In genomic region chr14:40966392-40966861, GRCm38 (mm10) we compare ENCODE assay signal across 8 mouse cellular contexts. TPM values are rescaled to one million over a fixed set of nuclear protein-coding genes. Genes with fewer than 3 reads are reported as not detected.
DNase-seq lines count a peak whose midpoint lies in the region; ATAC-seq and TF ChIP-seq lines count a peak whose summit lies in the region.

Gene Tspan14 (minus strand): TSS chr14:40966807.

- H3K27me3 ChIP-seq in limb, embryonic 14.5 days (ENCODE audit: control insufficient read depth, insufficient read depth, low read length): no peaks in the 10 kb centered on the region
- H3K27me3 ChIP-seq in small intestine, adult 2 months (ENCODE audit: control insufficient read depth, insufficient read depth, low read length): no peaks in the 10 kb centered on the region

- no peaks in the 10 kb centered on the region for H3K36me3 ChIP-seq in limb, embryonic 14.5 days (ENCODE audit: control insufficient read depth, insufficient read depth, low read length)
- no peaks in the 10 kb centered on the region for H3K36me3 ChIP-seq in small intestine, adult 2 months (ENCODE audit: control insufficient read depth, insufficient read depth, low read length)

- no peak for TF ChIP-seq CTCF in small intestine, adult 2 months (IDR thresholded peaks at IDR 0.05; ENCODE audit: extremely low read depth, insufficient read length, insufficient replicate concordance, low read depth, low read length)

- no peak for DNase-seq in gastrocnemius, adult 18-20 months (ENCODE audit: low spot score)
- DNase-seq in gastrocnemius, adult 8-10 months (ENCODE audit: low spot score in 2 of 2): no peak
- peak; percentile 57 to 62 for DNase-seq in CD8-positive naive resting alpha-beta T cell, adult 2 months (ENCODE audit: low read depth in 2 of 2, low spot score in 2 of 2)
- DNase-seq in heart, postnatal 4 days: no peak
- no peak for DNase-seq in limb, embryonic 14.5 days (ENCODE audit: low spot score)
- no peak for DNase-seq in cerebellum, adult 11-12 months

- H3K4me1 ChIP-seq in limb, embryonic 14.5 days (ENCODE audit: control insufficient read depth, insufficient read depth, low read length): peaks cover 30% of the 10 kb centered on the region
- H3K4me1 ChIP-seq in small intestine, adult 2 months (ENCODE audit: control insufficient read depth, insufficient read depth, insufficient read length, low read length): peaks cover 32% of the 10 kb centered on the region

- WGBS in limb, embryonic 14.5 days: 0% methylated on average over 10 of the region's 54 CpGs
- WGBS in small intestine, adult 2 months: under 1% methylated on average over 54 of the region's 54 CpGs

- H3K9me3 ChIP-seq in limb, embryonic 14.5 days (ENCODE audit: control insufficient read depth, low read length): no peaks in the 10 kb centered on the region

- peak within 1 kb of the TSS; percentile 84 for H3K4me3 ChIP-seq in limb, embryonic 14.5 days (replicated peaks; ENCODE audit: low read length)
- peak within 1 kb of the TSS; percentile 95 for H3K4me3 ChIP-seq in small intestine, adult 2 months (ENCODE audit: low read depth, low read length)

- peak within 1 kb of the TSS; percentile 84 for H3K27ac ChIP-seq in limb, embryonic 14.5 days (replicated peaks; ENCODE audit: low read depth, low read length)
- H3K27ac ChIP-seq in small intestine, adult 2 months (ENCODE audit: insufficient read depth, low read depth, low read length): peak within 1 kb of the TSS; percentile 92

- ATAC-seq in erythroid progenitor cell, adult 5-6 weeks (replicated peaks; ENCODE audit: low FRiP score, poor library complexity, severe bottlenecking): peak; percentile 5; the same call in 1 of the 2 replicates
- peak; percentile 54 for ATAC-seq in limb, embryonic 14.5 days (ENCODE audit: low FRiP score, low read depth)

- 0 out of 2 replicates have a peak, but pooled peaks have one; percentile 48 for TF ChIP-seq POLR2A in limb, embryonic 14.5 days (IDR thresholded peaks at IDR 0.05; ENCODE audit: borderline replicate concordance, extremely low read depth, insufficient read depth, insufficient read length)
- peak; percentile 91 for TF ChIP-seq POLR2A in small intestine, adult 2 months (IDR thresholded peaks at IDR 0.05; ENCODE audit: low read depth, low read length)

- H3K9ac ChIP-seq in limb, embryonic 14.5 days (ENCODE audit: low read depth, low read length, severe bottlenecking): peak within 1 kb of the TSS; percentile 92

- peak within 1 kb of the TSS; percentile 76 for H3K4me2 ChIP-seq in limb, embryonic 14.5 days (replicated peaks; ENCODE audit: low read depth, low read length, severe bottlenecking)

RNA-seq across cellular contexts. Expression of gene Tspan14, which starts in this region (rescaled TPM):
- total RNA-seq in gastrocnemius, adult 18-20 months (2021): 10 to 100 TPM; 10.6 to 13.1 TPM
- 10 to 100 TPM in 2 of 4 experiments, 1 to 10 TPM in 2; 8.9 to 11.6 (median 10.3) TPM for total RNA-seq in gastrocnemius, adult 8-10 months (2022)
- total RNA-seq in erythroid progenitor cell, adult 5-6 weeks (2015; ENCODE audit: low replicate concordance): 8.8 and 13.3 TPM in 2 replicates
- 4.4 and 7.9 TPM in 2 replicates for total RNA-seq in erythroid progenitor cell, adult 5-6 weeks (2017; ENCODE audit: low replicate concordance)
- 10 to 100 TPM; 25.9 to 28.6 TPM for total RNA-seq in heart, postnatal 4 days (2021)
- 75.2 and 81.8 TPM in 2 replicates for polyA plus RNA-seq in limb, embryonic 14.5 days (2012; rRNA removed)
- polyA plus RNA-seq in limb, embryonic 14.5 days (2014; fragmentation: Nextera tagmentation; extraction: Ambion mirVana): 75.5 and 80.0 TPM in 2 replicates
- polyA plus RNA-seq in small intestine, adult 2 months (2012; rRNA removed): 18.4 and 38.2 TPM in 2 replicates

Comparison
In these comparisons a context has a peak if more than half of its experiments do, and no peak if none do; other contexts are left out.
1. DNase-seq: peak in CD8-positive naive resting alpha-beta T cell, adult 2 months (2 of 2); none in gastrocnemius, adult 18-20 months (single experiment), gastrocnemius, adult 8-10 months (0 of 2), heart, postnatal 4 days (single experiment), limb, embryonic 14.5 days (single experiment) and cerebellum, adult 11-12 months (single experiment).